Mouse (Mus musculus) E14TG2a.4 (cell line): ENCODE results near the gene Zc3h10.

Source experiments
- CTCF ChIP-seq: conservative IDR thresholded peaks from 2 replicates; pipeline ENCODE4 v1.5.1; 2014; ENCODE audit warnings: low read length
- NANOG ChIP-seq: IDR thresholded peaks from 2 replicates; pipeline ENCODE4 v1.6.1; 2014; ENCODE audit warnings: borderline replicate concordance, low read length, mixed read lengths

- TF ChIP-seq CTCF (no peak), NANOG (no peak)
These were observed 40.1 kb upstream of the Zc3h10 start for GRCm38 (mm10) chr10:128587697-128588096.
